Mouse (Mus musculus) cortical plate, adult 2 months (tissue): ENCODE results near the gene Tiparp.

Source experiments
- CTCF ChIP-seq: fragments of 200-500 bp; IDR thresholded peaks from 2 replicates; pipeline ENCODE4 v1.5.1; 2011; ENCODE audit warnings: mild to moderate bottlenecking, control low read depth, low read length; ENCODE audit not compliant: insufficient read depth; ENCODE audit errors: extremely low read depth
- POLR2A ChIP-seq: fragments of 200-500 bp; IDR thresholded peaks from 2 replicates; pipeline ENCODE4 v1.6.1; 2011; ENCODE audit warnings: mild to moderate bottlenecking, low read length, control low read depth; ENCODE audit not compliant: insufficient read depth; ENCODE audit errors: extremely low read depth

DNA sequence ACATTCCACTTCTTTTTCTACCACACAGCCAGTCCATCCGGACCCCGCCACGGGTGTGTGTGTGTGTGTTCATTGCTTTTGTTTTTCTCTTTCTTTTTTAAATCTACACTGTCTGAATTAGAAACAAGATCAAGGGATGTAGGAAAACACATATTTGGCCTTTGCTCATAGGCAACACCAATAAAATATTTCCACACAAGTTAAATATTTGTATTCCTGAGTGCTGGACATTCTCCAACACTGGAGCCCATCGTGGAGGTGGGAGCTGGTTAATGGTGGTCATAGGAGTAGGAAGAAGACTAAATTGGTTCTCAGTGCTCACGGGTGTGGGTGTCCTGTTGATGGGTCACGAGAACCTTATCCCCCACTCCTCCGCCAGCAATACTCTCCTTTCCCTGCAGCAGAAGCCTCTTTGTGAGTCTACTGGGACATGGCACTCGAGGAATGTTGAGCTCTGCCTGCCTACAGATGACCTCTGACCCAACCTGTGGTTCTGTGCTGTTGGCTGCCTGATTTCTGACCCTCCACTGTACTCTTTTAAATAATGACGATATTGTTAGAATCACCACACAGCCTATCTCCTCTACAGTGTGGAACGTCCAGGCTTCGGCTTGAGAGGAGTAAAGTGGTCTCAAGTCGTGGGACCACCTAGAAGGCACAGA is 51.2 kb downstream of the Tiparp start:
- TF ChIP-seq CTCF (no peak), POLR2A (no peak)
